Mouse (Mus musculus) frontal cortex, postnatal 14 days (tissue): ENCODE data around the gene Wnt6.

Experiments
- DNase-seq, 2 experiments: peaks; one replicate each; pipeline ENCODE4 v3.0.0; 2022; ENCODE audit warnings: low spot score in 2 of 2

Wnt6 gene

DNA sequence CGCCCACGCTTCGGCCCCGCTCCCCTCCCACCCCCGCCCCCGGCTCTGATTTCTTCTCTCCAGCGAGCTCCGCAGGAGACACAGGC lies at the start of gene Wnt6:
Wnt6 (plus strand) TSS at position 48 of the 86 bp plus-strand sequence.
- no peak for DNase-seq

DNA sequence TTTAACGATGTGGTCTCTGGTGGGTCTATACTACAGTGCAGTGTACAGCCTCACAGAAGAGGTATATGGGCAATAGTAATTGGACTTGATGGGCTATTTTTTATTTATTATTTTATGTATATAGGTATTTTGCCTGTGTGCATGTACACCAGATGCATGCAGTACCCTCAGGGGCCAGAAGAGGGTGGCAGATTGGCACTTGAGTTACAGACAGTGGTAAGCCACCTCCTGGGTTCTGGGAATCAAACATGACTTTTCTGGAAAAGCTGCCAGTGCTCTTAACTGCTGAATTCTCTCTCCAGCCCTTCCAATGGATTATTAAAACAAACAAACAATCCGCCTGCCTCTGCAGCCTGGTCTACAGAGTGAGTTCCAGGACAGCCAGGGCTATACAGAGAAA lies 47.9 kb upstream of the Wnt6 start:
- no peak for DNase-seq

DNA sequence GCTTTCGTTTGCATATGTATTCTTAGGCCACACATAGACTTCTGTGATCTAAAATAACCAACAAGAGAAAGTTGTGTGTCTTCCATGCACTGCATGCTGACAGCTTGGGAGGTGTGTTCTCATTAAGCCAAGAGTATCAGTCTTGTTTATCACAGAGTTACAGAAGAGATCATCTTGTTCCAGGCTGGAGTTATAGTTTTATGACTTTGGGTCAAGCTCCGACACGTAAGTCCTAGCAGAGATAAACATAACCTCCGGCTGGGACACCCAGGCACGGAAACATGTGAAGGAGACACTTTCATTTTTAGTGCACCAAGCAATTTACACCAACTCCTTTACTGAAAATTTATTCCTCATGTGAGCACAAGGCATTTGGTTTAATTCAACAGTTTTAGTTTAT lies 45.6 kb upstream of the Wnt6 start:
- no peak for DNase-seq

DNA sequence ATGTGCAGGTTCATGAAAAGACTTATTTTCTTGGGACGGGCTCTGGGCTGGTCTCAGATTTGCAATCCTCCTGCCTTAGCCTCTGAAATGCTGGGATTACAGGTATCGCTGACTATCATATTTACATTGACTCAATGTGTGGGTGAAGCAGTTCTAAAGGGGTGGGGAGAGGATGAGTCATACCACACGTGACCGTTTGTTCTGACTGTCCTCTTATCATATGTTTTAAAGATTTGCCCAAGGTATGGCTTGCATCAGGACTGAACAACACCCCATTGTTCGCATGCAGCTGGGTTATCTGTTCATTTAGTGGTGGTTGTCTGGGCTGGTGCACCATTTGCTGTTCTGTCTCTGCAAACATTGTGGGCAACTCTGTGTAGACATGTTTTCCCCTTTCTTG lies 45.0 kb upstream of the Wnt6 start:
- DNase-seq, result no peak

- no peak for DNase-seq
Measured at GRCm38 (mm10) chr1:74728446-74728845, 43.2 kb upstream of the Wnt6 start.

DNA sequence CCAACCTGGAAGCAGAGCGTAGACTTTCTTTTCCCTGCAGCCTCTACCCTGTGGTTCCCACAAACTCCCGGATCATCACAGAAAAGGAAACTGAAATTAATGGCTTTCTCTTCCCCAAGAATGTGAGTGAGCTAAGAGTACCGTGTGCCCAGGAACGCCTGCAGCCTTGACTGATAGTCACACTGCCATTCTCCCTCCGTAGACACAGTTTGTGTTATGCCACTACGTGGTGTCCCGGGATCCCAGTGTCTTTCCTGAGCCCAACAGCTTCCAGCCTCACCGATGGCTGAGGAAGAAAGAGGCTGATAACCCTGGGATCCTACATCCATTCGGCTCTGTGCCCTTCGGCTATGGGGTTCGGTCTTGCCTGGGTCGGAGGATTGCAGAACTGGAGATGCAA lies 34.7 kb upstream of the Wnt6 start:
- DNase-seq, result no peak

DNA sequence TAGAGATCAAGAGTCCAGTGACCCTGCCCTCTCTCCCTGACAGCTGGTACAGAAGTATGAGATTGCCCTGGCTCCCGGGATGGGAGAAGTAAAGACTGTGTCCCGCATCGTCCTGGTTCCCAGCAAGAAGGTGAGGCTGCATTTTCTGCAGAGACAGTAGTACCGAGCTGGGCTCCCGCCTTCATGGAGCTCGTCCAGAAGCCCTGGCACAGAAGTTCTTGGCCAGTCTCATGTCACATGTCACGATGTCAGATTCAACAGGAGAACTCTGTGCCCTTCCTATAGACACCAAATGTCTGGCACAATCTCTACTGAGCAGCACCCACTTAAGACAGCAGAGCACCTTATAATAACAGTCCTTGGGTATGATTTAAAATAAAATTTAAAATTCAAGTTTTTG lies 34.2 kb upstream of the Wnt6 start:
- DNase-seq, result no peak

- DNase-seq, result no peak
Measured at GRCm38 (mm10) chr1:74740846-74741245, 30.8 kb upstream of the Wnt6 start.

DNA sequence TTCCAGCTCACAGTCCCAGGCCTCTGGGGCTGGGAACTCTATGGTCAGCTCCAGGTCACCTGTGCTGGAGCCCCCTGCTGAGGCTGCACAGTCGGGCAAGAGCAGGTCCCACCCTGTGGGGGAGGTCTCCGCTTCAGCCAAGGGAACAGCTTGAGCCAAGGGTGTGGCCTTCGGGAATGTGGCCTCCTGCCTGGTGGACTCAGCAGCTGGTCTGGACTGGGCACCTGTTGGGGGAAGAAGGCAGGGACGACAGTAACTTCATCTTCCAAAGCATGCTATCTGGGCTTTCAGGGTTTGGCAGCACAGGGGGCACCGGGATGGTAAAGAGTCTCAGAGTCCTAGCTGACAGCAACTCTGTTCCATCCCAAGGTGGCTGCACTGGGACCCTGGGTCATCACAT lies 24.4 kb upstream of the Wnt6 start:
- DNase-seq, result no peak

- DNase-seq, result peak; percentile 20 to 38
Measured at GRCm38 (mm10) chr1:74748643-74749271, 22.9 kb upstream of the Wnt6 start, which contains the start of gene Prkag3. TSS of gene Prkag3 (minus strand) at chr1:74749221.

- no peak for DNase-seq
Measured at GRCm38 (mm10) chr1:74749301-74749700, 22.4 kb upstream of the Wnt6 start.

DNA sequence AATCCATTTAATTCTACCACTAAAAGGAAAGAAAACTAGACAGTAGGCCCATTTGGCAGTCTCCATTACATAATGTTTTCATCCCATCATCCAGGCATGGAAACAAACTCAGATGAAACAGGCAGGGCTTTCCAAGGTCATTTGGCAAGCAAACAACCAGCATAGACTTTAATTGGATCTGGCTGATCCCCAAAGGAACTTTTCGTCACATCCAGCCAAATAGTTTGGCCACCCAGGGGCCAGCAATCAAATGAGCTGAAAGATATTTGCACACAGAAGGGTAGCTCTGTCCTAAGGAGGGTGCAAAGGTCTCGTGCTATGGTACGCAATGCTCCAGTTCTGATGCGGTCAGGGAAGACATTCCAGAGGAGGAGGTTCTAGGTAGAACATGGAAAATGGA lies 21.0 kb upstream of the Wnt6 start:
- DNase-seq, result no peak

- no peak for DNase-seq
Measured at GRCm38 (mm10) chr1:74752150-74752549, 19.5 kb upstream of the Wnt6 start.

- no peak for DNase-seq
Measured at GRCm38 (mm10) chr1:74752833-74753232, 18.9 kb upstream of the Wnt6 start.

DNA sequence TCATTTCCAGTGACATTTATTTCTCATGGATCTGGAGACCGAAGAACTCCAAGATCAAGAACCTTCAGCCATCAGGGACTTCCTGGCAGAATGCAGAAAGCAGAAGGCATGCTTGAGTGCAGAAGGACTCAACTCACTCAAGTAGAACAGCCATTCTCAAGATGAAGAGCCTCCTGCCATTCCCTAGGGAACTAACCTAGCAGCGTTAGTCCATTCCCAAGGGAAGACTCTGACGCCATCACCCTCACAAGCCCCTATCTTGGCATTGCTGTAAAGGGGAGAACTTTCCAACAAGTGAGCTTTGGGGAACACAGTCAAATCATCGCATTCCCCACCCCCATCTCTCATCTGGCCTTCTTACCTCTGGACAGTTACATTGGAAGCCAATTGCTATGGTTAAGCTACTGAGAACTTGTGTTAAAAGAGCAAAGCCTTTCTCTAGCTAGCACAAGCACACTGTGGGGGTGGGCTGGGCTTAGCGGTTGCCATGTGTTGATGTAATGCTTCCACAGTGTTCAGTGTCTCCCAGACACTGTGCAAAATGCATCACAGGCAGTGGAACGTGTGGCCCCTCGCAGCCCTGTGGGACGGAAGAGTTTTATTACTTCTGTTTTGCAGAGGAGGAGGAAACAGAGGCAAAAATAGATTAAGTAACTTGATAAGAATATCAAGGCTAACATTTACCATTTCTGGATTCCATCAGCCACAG lies 18.3 kb upstream of the Wnt6 start:
- DNase-seq, result no peak

GRCm38 (mm10) chr1:74754175-74754785 lies 17.4 kb upstream of the Wnt6 start:
- no peak for DNase-seq

DNA sequence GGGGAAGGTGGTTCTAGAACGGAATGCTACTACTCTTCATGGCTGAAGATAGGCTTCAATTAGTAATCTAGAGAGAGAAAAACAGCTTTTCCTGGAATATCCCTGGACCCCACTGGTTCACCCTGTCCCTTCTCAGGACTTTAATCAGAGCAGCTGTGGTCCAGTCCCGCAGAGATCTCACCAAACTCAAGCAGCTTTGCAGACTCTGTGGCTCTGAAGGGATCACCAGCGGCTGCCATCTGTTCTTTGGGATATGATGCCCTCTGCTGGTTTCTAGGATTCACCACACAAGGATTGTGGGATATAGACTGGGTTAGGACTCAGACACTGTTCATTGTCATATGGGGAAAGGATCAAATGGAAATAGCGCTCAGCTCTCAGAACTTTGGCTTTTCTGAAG lies 11.9 kb upstream of the Wnt6 start:
- peak in 1 of 2 experiments; percentile 49 for DNase-seq

DNA sequence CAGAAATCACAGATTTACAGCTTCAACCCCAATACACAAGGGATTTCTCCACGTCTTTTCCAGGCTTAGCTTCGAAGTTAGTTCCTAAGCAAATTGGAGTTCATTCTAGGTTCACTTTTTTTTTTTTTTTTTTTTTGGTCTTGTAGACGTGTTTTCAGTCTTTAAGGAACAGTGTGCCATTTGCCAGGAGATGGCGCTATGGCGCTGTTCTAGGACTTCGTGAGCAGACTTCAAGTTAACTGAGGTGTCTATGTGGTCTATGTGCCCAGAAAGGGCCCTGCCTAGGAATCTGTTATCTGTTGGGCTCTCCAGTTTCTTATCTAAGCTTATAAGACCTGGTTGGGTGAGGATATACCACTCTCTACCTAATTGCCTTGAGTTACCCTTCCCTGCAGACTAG lies 8.6 kb upstream of the Wnt6 start:
- DNase-seq, result peak; percentile 48 to 69

DNA sequence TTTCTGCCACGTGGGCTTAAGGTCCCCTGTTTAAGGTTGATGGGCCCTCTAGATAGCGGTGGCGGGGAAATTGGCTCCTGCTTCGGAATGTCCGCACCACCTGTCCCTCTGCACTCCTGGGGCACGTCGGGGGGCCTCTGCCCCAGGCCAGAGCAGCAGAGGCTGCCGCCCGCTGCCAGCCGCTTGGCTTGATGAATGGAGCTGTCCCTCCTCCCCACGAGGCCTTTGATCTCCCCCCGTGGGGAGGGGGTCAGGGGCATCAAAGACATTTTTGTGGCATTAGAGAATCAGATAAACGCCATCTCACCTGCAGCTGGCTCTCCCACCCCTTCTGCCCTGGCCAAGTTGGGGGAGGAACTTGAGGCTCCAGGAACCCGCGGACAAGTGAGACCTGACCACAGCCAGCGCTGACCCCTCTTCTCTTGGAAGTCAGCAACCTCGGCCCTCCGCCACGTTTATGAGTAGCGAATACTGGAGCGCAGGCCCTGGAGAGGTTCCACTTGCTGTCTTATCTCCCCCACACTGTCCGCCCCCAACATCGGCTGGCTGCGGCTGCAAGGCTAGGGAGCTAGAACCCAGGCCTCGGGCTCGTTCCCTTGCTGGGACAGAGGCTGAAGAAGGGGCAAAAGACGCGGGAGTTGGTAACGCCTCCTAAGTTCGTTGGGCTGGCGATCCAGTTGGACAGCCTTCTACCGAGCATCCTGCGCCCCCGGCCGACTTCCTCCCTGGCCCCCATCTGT lies 795 bp upstream of the Wnt6 start:
- no peak for DNase-seq

- DNase-seq, result no peak
Measured at GRCm38 (mm10) chr1:74771467-74771844, 236 bp upstream of the Wnt6 start.

GRCm38 (mm10) chr1:74771931-74772620 lies 384 bp downstream of the Wnt6 start:
- no peak for DNase-seq

DNA sequence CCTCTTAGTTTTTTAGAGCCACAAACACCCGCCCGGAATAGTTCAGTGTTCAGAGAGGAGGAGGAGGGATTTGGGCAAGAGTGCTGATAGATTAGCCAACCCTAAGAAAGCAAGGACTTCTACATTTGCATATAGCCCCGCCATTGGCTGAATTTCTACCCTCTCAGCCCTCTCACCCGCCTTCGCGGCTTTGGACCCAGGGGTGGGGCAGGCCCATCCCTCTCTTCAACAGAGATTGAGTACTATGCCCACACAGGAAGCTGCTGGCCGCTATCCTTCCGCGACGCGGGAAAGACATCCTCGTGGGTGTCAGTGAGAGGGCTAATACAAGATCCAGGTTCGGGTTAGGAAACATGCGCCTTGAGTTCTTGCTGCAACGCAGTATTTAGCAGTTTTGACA lies 1.4 kb downstream of the Wnt6 start:
- peak in 1 of 2 experiments; percentile 43 for DNase-seq

DNA sequence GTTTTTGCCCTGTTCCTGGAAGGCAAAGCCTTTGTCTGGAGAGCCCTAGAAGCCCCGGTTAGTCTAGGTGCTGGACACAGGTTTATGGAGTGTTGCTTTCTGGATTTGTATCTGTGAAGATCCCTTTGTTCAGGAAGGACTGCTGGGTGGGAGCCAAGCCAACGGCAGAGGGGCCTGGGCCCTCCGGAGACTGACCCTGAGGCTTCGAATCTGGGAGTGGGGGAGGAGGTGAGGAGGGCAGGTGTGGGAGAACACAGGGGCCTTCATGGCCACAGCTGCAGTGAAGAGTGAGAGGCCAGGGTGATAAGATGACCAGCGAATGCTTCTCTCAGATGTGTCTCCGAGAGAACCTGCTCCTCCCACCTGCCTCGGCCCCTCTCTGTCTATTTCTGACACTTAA lies 2.4 kb downstream of the Wnt6 start:
- DNase-seq, result no peak
